Mouse (Mus musculus) bone marrow, adult 2 months (tissue): ENCODE data around the gene Klhl26. TPM values are rescaled to one million over a fixed set of nuclear protein-coding genes. Genes with fewer than 3 reads are reported as not detected.
"Not testable (repeated sequence)": the region's sequence is repeated elsewhere in the genome, so short reads cannot be mapped to it uniquely, and the experiment has no call there.

Experiments
- H3K27ac ChIP-seq: fragments of 200-500 bp; 2 replicates; pipeline ENCODE4 v1.5.1; 2012; ENCODE audit warnings: low read depth, mild to moderate bottlenecking, control low read depth, inconsistent platforms, low read length; ENCODE audit not compliant: control insufficient read depth, poor library complexity, insufficient read depth
- H3K4me1 ChIP-seq: fragments of 200-500 bp; 2 replicates; pipeline ENCODE4 v1.6.1; 2011; ENCODE audit warnings: low read length; ENCODE audit not compliant: control insufficient read depth, insufficient read depth
- H3K4me3 ChIP-seq: fragments of 200-500 bp; replicated peaks from 2 replicates; pipeline ENCODE3; 2011; ENCODE audit warnings: mild to moderate bottlenecking, low read depth, low read length, control low read depth; ENCODE audit not compliant: control insufficient read depth
- CTCF ChIP-seq: fragments of 200-500 bp; IDR thresholded peaks from 2 replicates; pipeline ENCODE4 v1.5.1; 2011; ENCODE audit warnings: low read length, control low read depth; ENCODE audit not compliant: control insufficient read depth, insufficient read depth
- POLR2A ChIP-seq: fragments of 200-500 bp; IDR thresholded peaks from 2 replicates; pipeline ENCODE4 v1.6.1; 2011; ENCODE audit warnings: low read depth, mild to moderate bottlenecking, control low read depth, low read length, borderline replicate concordance; ENCODE audit not compliant: control insufficient read depth
- WGBS: fragments of 180-500 bp; shearing (Covaris S2); methylation state at CpG from one replicate; pipeline ENCODE4 v1.1.7; 2018; 5-methylcytosine and 5-hydroxymethylcytosine counted together
- polyA plus RNA-seq: library from polyadenylated mRNA; stranded (reverse); fragments of >200 nt; gene quantifications from 2 replicates; pipeline ENCODE4 v1.2.4, GENCODE M21; 2011; ENCODE audit warnings: low replicate concordance; ENCODE audit not compliant: missing spikeins, insufficient read depth, insufficient read length

Klhl26 gene
- polyA plus RNA-seq, 1 experiment, result 11.0 TPM

DNA sequence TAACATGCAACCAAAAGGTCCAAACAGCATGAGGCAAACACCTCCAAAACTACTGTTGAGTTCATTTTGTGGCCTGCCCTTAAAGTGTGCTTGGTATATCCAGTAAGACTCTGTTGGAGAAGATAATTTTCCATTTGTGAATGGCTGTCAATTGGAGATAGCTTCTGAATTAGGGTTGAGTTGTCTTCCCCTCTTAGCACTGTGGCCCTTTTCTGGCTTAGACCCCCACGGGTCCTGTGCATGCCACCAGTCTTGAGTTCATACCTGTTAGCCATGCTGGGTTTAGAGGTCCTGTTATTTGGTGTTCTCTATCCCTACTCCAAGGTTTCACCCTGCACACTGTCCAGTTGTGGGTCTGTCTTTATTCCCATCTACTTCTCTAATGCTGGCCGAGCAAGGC, 35.0 kb upstream of the Klhl26 start:
- H3K27ac ChIP-seq, result no peak overlapping the region
- no peak overlapping the region for H3K4me3 ChIP-seq
- no peak for TF ChIP-seq CTCF
- TF ChIP-seq POLR2A, result no peak
- H3K4me1 ChIP-seq, result peaks cover 5% of the 10 kb centered on the region
- WGBS, result 82% methylated on average over 2 of the region's 2 CpGs

- H3K4me1 ChIP-seq, result not testable (repeated sequence)
- peak overlapping the region; percentile 87; the same call in 1 of the 2 replicates for H3K27ac ChIP-seq
- WGBS, result 44% methylated on average over 6 of the region's 6 CpGs
- peak overlapping the region; percentile 72 for H3K4me3 ChIP-seq
Measured at GRCm38 (mm10) chr8:70511174-70511573, 34.4 kb upstream of the Klhl26 start.

DNA sequence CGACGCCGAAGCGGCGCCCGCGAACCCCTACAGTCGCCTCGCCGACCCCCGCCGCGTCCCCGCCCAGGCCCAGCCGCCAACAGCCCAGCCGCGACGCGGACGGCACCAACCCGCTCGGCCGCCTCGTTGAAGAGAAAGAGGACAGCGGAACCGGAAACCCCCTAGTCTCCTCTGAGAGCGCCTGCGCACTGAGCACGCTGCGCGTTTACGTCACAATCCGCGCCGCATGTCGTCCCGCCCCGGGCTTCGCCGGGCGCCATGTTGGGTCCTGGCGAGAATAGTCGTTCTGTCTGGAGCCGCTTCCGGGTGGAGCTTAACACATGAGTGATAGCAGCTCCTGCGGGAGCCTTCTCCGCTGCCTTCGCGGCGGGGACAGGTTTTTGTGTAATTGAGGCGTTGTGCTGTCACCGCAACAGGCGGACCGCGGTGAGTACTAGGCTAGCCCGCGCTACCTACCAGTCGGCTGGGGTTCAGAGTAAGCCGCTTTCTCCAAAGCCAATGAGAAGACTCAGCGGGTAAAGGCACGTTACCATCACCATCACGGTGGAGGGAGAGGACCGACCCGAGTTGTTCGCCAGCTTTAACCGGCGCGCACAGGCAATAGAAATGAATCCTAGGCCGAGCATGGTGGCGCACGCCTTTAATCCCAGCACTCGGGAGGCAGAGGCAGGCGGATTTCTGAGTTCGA, 33.6 kb upstream of the Klhl26 start, which contains the start of gene Uba52:
Uba52 (minus strand) TSS at position 574 of the 688 bp plus-strand sequence.
- H3K4me1 ChIP-seq, result peaks cover 9% of the 10 kb centered on the region
- under 1% methylated on average over 74 of the region's 74 CpGs for WGBS
- TF ChIP-seq POLR2A (peak; percentile 76; the same call in 1 of the 2 replicates), CTCF (no peak)
- H3K4me3 ChIP-seq, result peak within 1 kb of the TSS; percentile 72
- H3K27ac ChIP-seq, result peak within 1 kb of the TSS; percentile 87

DNA sequence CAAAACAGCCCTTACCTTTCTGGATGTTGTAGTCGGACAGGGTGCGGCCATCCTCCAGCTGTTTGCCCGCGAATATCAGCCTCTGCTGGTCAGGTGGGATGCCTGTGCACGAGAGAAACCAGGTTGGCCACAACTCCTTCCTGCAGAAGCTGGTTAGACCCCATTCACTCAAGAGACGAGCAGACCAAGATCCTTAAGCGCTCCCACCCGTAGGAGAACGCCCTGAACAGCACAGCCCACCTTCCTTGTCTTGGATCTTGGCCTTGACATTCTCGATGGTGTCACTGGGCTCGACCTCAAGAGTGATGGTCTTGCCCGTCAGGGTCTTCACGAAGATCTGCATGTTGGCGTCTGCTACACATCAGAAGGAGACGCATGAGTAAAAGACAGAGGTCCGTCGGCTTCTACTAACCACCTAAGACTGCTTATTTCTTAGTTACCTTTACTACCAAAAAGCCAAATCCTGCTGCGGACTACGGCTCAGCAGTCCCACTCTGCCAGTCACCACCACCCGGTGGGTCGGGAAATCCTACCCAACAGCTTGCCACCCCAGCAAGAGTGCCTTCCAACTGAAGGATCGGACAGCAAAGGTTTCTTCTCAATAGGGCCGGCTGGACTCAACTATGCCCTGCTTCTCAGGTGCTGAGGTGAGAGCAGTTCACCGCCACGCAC, 32.6 kb upstream of the Klhl26 start:
- Histone ChIP-seq H3K27ac (peak overlapping the region; percentile 87), H3K4me1 (peaks cover 9% of the 10 kb centered on the region), H3K4me3 (peak overlapping the region; percentile 72)
- WGBS, result 10% methylated on average over 25 of the region's 25 CpGs
- TF ChIP-seq POLR2A (no peak), CTCF (no peak)

- Histone ChIP-seq H3K4me1 (peaks cover 10% of the 10 kb centered on the region), H3K27ac (no peak overlapping the region), H3K4me3 (no peak overlapping the region)
- no peak for TF ChIP-seq CTCF
- WGBS, result 82% methylated on average over 5 of the region's 5 CpGs
Measured at GRCm38 (mm10) chr8:70507027-70507393, 30.2 kb upstream of the Klhl26 start.

DNA sequence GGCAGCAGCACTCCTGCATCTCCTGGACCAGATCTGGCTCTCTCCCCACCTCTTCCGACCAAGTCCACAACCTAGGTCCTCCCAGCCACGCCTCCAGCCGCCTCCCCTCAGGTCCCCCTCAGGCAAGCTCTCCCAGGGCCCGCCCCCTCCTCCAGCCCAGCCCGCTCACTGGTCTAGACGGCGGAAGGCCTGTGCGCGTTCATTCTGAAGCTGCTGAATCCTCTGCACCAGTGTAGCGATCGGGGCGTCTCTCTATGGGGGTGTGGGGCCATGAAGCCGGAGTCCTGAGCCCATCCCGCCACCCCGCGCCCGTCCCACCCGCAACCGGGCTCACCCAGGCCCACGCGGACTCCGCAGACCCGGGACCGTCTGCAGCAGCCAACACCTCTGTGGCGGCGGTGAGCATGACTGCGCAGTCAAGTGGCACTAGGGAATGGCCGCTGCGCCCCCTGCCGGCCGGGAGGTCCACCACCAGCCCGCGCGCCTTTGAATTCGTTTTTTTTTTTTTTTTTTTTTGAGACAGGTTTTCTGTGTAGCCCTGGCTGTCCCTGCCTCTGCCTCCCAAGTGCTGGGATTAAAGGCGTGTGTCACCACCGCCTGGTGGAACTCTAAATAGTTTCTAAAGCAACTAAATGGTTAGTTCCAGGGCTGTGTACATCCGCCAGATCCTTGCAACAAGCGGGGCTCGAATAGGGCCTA, 29.7 kb upstream of the Klhl26 start, which contains the start of gene Rex1bd:
Rex1bd (minus strand) TSS at position 425 of the 699 bp plus-strand sequence.
- Histone ChIP-seq H3K4me3 (peak within 1 kb of the TSS; percentile 72), H3K27ac (peak within 1 kb of the TSS; percentile 67), H3K4me1 (peaks cover 10% of the 10 kb centered on the region)
- 5% methylated on average over 40 of the region's 40 CpGs for WGBS
- peak; percentile 63; the same call in 1 of the 2 replicates for TF ChIP-seq POLR2A
- peak; percentile 75 for TF ChIP-seq CTCF

GRCm38 (mm10) chr8:70505698-70506327, 29.0 kb upstream of the Klhl26 start:
- peaks cover 10% of the 10 kb centered on the region for H3K4me1 ChIP-seq
- WGBS, result 50% methylated on average over 32 of the region's 32 CpGs
- H3K27ac ChIP-seq, result peak overlapping the region; percentile 67
- TF ChIP-seq CTCF, result no peak
- 0 out of 2 replicates have a peak, but pooled peaks have one; percentile 22 for TF ChIP-seq POLR2A
- peak overlapping the region; percentile 72 for H3K4me3 ChIP-seq

GRCm38 (mm10) chr8:70504851-70505250, 28.1 kb upstream of the Klhl26 start:
- peak; percentile 88 for TF ChIP-seq CTCF
- no peak for TF ChIP-seq POLR2A
- Histone ChIP-seq H3K27ac (no peak overlapping the region), H3K4me3 (no peak overlapping the region), H3K4me1 (peaks cover 10% of the 10 kb centered on the region)
- WGBS, result 68% methylated on average over 3 of the region's 3 CpGs
